Mouse (Mus musculus) stomach, embryonic 15.5 days (tissue): ENCODE measurements at regions not wholly inside any gene's neighbourhood (a gene's known extent, or its start where the extent isn't known, plus 50 kb on each side); places are given as distances from the start of the nearest gene placed in this dataset.
"Not testable (repeated sequence)": the region's sequence is repeated elsewhere in the genome, so short reads cannot be mapped to it uniquely, and the experiment has no call there.

Source experiments
- ATAC-seq: fragments of 200-750 bp; cut with Nextera tagmentation; 2 replicates; pipeline ENCODE4 v1.8.0; 2017; ENCODE audit warnings: low read depth, moderate number of reproducible peaks, moderate TSS enrichment; ENCODE audit not compliant: insufficient read depth, low FRiP score
- H3K27ac ChIP-seq: fragments of 300-500 bp; sonication (generic); 2 replicates; pipeline ENCODE4 v1.5.1; 2015; ENCODE audit warnings: mild to moderate bottlenecking, inconsistent platforms
- H3K27me3 ChIP-seq: fragments of 300-500 bp; sonication (generic); replicated peaks from 2 replicates; pipeline ENCODE4 v1.6.1; 2015; ENCODE audit warnings: inconsistent platforms
- H3K36me3 ChIP-seq: fragments of 300-500 bp; sonication (generic); 2 replicates; pipeline ENCODE4 v1.6.1; 2015; ENCODE audit warnings: inconsistent platforms
- H3K4me1 ChIP-seq: fragments of 300-500 bp; sonication (generic); 2 replicates; pipeline ENCODE4 v1.6.1; 2015; ENCODE audit warnings: inconsistent platforms
- H3K4me2 ChIP-seq: fragments of 300-500 bp; sonication (generic); 2 replicates; pipeline ENCODE4 v1.6.1; 2015; ENCODE audit warnings: mild to moderate bottlenecking, inconsistent platforms
- H3K4me3 ChIP-seq: fragments of 300-500 bp; sonication (generic); replicated peaks from 2 replicates; pipeline ENCODE4 v1.5.1; 2015; ENCODE audit warnings: inconsistent platforms
- H3K9ac ChIP-seq: fragments of 300-500 bp; sonication (generic); 2 replicates; pipeline ENCODE4 v1.6.1; 2015; ENCODE audit warnings: inconsistent platforms
- H3K9me3 ChIP-seq: fragments of 300-500 bp; sonication (generic); 2 replicates; pipeline ENCODE4 v1.6.1; 2016; ENCODE audit warnings: inconsistent platforms
- WGBS: fragments of 180-500 bp; shearing (Covaris S2); methylation state at CpG from one replicate; pipeline ENCODE4 v1.1.7; 2015; 5-methylcytosine and 5-hydroxymethylcytosine counted together

- H3K27ac ChIP-seq, H3K27me3 ChIP-seq, H3K36me3 ChIP-seq, H3K9ac ChIP-seq, H3K9me3 ChIP-seq, H3K4me2 ChIP-seq, H3K4me3 ChIP-seq, ATAC-seq: not testable (repeated sequence)
- peaks cover 13% of the 10 kb centered on the region for H3K4me1 ChIP-seq
- WGBS = 97% methylated on average over 1 of the region's 1 CpGs
Measured at GRCm38 (mm10) chr1:59425771-59426170, 56.5 kb upstream of the Fzd7 start.

- no peaks in the 10 kb centered on the region for H3K27me3 ChIP-seq
- H3K27ac ChIP-seq = peak overlapping the region; percentile 1; the same call in 1 of the 2 replicates
- no peak overlapping the region for H3K9ac ChIP-seq
- no peak overlapping the region for H3K4me2 ChIP-seq
- no peaks in the 10 kb centered on the region for H3K36me3 ChIP-seq
- peaks cover 13% of the 10 kb centered on the region for H3K4me1 ChIP-seq
- no peaks in the 10 kb centered on the region for H3K9me3 ChIP-seq
- WGBS = 38% methylated on average over 9 of the region's 10 CpGs
- no peak for ATAC-seq
- no peak overlapping the region for H3K4me3 ChIP-seq
Measured at GRCm38 (mm10) chr1:59426346-59427203, 55.6 kb upstream of the Fzd7 start.

GRCm38 (mm10) chr1:59427204-59427557 is 55.0 kb upstream of the Fzd7 start:
- Histone ChIP-seq H3K4me3 (no peak overlapping the region), H3K4me1 (peaks cover 13% of the 10 kb centered on the region), H3K27me3 (no peaks in the 10 kb centered on the region), H3K36me3 (no peaks in the 10 kb centered on the region), H3K4me2 (no peak overlapping the region), H3K9me3 (no peaks in the 10 kb centered on the region), H3K27ac (peak overlapping the region; percentile 1; the same call in 1 of the 2 replicates), H3K9ac (no peak overlapping the region)
- 67% methylated on average over 5 of the region's 5 CpGs for WGBS
- no peak for ATAC-seq

DNA sequence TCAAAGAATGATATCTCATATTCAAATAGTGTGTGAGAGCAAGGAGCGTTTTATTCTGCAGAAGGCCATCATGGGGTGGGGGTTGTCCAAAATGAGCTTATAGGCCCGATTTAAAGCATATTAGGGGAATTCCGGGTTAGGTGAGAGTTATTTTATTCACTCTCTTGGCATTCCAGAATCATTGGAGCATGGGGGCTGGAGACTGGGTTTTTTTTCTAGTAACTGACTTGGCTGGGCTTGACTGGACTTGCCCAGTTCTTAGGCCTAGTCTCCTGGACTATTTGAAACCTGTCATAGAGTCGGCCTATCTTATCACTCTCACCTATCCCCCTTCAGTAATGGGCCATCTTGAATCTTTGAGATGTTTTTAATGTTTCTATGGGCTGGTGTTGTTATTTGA is 52.9 kb upstream of the Fzd7 start:
- 68% methylated on average over 4 of the region's 4 CpGs for WGBS

DNA sequence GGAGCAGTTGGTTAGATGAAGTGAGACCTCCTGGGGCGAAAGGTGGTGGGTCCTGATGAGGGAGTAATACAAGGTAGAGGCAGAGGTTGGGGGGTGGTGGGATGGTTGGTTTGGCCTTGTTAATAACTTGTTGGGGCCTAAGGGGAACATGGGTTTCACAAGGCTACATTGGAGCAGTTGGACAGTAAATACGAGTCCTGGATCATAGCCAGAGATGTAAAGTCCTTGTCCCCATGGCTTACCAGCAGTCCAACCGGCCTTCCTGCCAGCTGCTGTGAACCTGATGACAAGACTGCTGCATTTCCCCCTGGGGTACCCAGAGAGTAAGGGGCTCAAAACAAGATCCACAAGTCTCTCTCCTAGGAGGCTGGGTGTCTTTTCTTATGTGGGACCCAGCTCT is 52.0 kb upstream of the Fzd7 start:
- Histone ChIP-seq H3K4me1 (0 out of 2 replicates have a peak, but pooled peaks cover 5% of the 10 kb centered on the region), H3K4me2 (no peak overlapping the region), H3K9me3 (no peaks in the 10 kb centered on the region), H3K36me3 (no peaks in the 10 kb centered on the region), H3K9ac (no peak overlapping the region), H3K4me3 (no peak overlapping the region), H3K27ac (no peak overlapping the region), H3K27me3 (no peaks in the 10 kb centered on the region)
- 75% methylated on average over 3 of the region's 3 CpGs for WGBS
- no peak for ATAC-seq

More for the DNA sequence above, 52.9 kb upstream of the Fzd7 start:
- Histone ChIP-seq H3K4me1 (0 out of 2 replicates have a peak, but pooled peaks cover 3% of the 10 kb centered on the region), H3K9ac (no peak overlapping the region), H3K9me3 (no peaks in the 10 kb centered on the region), H3K4me3 (no peak overlapping the region), H3K27ac (no peak overlapping the region), H3K4me2 (no peak overlapping the region), H3K27me3 (no peaks in the 10 kb centered on the region), H3K36me3 (no peaks in the 10 kb centered on the region)
- no peak for ATAC-seq

DNA sequence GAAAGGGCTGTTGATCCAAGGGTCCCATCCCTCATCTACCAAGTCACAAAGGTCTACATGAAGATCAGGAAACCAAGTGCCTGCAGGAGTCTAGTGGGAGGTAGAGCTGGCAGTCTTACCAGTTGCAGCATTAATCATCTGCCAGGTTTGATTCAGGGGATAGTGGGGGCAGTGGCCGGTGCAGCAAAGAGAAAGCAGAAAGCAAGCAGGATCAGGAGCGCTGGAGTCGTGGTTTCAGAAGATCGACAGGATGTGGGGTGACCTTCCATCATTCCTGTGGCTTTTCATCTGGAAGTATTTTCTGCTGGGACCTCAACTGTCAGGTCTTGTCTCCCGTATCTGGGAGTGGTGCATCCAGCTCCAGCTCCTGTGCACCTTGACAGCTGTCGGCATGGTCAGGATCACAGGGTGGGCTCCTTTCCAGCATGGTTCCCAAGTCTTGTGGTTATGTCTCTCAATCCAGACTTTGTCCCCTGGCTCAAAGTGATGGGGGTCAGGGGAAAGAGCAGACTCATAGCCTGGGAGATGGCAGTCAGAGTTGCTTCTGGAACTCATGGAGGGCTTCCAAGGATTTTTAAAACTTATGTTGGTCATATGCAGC is 51.2 kb upstream of the Fzd7 start:
- Histone ChIP-seq H3K27me3 (no peaks in the 10 kb centered on the region), H3K36me3 (no peaks in the 10 kb centered on the region), H3K4me3 (no peak overlapping the region), H3K4me1 (0 out of 2 replicates have a peak, but pooled peaks cover 5% of the 10 kb centered on the region), H3K4me2 (no peak overlapping the region), H3K27ac (no peak overlapping the region), H3K9me3 (no peaks in the 10 kb centered on the region), H3K9ac (no peak overlapping the region)
- no peak for ATAC-seq
- WGBS = 76% methylated on average over 6 of the region's 6 CpGs
